Mouse (Mus musculus): ENCODE measurements around the gene Mllt3.

GRCm38 (mm10) chr4:87749532-87750234, 283.5 kb downstream of the Mllt3 start:
- no peak for TF ChIP-seq POLR2A (IDR thresholded peaks at IDR 0.05; ENCODE audit: low read depth, low read length)
- no peak for TF ChIP-seq CTCF (IDR thresholded peaks at IDR 0.05; ENCODE audit: extremely low read depth, insufficient read depth, insufficient read length, insufficient replicate concordance)
